Mouse (Mus musculus): ENCODE measurements around the gene Ushbp1. TPM values are rescaled to one million over a fixed set of nuclear protein-coding genes. Genes with fewer than 3 reads are reported as not detected.

Gene Ushbp1
- total and polyA plus RNA-seq, 3 experiments: 0.04 to 0.07 TPM; not detected in 1

DNA sequence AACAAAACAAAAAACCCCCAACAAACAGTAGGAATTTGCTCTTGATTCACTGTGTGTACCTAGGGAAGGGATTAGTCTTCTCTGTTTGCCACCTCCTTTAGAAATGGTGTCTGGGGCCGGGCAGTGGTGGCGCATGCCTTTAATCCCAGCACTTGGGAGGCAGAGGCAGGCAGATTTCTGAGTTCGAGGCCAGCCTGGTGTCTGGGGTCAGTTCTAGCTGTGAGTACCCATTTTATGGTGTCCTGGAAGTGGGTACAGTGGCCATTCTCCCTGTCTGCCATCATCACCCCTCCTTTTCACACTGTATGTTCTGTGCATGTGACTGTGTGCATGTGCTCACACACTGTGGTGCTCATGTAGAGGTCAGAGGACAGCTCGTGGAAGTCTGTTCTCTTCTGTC is 12.6 kb upstream of the Ushbp1 start:
- TF ChIP-seq ZNF384 (IDR thresholded peaks at IDR 0.05; ENCODE audit: low read depth, low read length) (no peak), SIN3A (IDR thresholded peaks at IDR 0.05; ENCODE audit: low read length) (no peak), GATA1 (IDR thresholded peaks at IDR 0.05; ENCODE audit: low read depth, low read length) (no peak), CTCF (IDR thresholded peaks at IDR 0.05 in 2 of 3, conservative IDR thresholded peaks at IDR 0.05 in 1 of 3; ENCODE audit: control insufficient read depth in 1 of 3, insufficient read depth in 1 of 3, low read depth in 2 of 3, low read length in 3 of 3, poor library complexity in 1 of 3, severe bottlenecking in 1 of 3) (no peak), MXI1 (IDR thresholded peaks at IDR 0.05; ENCODE audit: low read depth, low read length) (no peak), NRF1 (IDR thresholded peaks at IDR 0.05; ENCODE audit: insufficient read depth, low read depth, low read length, poor library complexity, severe bottlenecking) (no peak), ZKSCAN1 (IDR thresholded peaks at IDR 0.05; ENCODE audit: low read depth, low read length) (no peak)
- Histone ChIP-seq H3K9ac (ENCODE audit: control insufficient read depth, low read depth, low read length, poor library complexity, severe bottlenecking) (no peak overlapping the region), H3K27ac (ENCODE audit: control insufficient read depth, low read depth, low read length) (no peak overlapping the region), H3K4me1 (ENCODE audit: control insufficient read depth in 1 of 2, insufficient read depth in 2 of 2, low read length in 2 of 2) (peaks cover 0 to 22% of the 10 kb centered on the region in 2 experiments; a peak in 2 of 4 replicates), H3K79me2 (ENCODE audit: control insufficient read depth, insufficient read depth, low read length, poor library complexity) (peaks cover 26% of the 10 kb centered on the region), H3K9me3 (replicated peaks; ENCODE audit: insufficient read depth, low read length) (no peaks in the 10 kb centered on the region), H3K36me3 (ENCODE audit: control insufficient read depth in 1 of 2, insufficient read depth in 2 of 2, low read length in 2 of 2) (peaks cover 0 to 11% of the 10 kb centered on the region in 2 experiments; a peak in 2 of 4 replicates), H3K27me3 (ENCODE audit: control insufficient read depth in 1 of 2, insufficient read depth in 2 of 2, low read length in 2 of 2) (no peaks in the 10 kb centered on the region), H3K4me3 (ENCODE audit: control insufficient read depth in 1 of 2, insufficient read depth in 1 of 2, low read depth in 2 of 2, low read length in 2 of 2) (no peak overlapping the region)
- DNase-seq (ENCODE audit: low read depth, low spot score): no peak

DNA sequence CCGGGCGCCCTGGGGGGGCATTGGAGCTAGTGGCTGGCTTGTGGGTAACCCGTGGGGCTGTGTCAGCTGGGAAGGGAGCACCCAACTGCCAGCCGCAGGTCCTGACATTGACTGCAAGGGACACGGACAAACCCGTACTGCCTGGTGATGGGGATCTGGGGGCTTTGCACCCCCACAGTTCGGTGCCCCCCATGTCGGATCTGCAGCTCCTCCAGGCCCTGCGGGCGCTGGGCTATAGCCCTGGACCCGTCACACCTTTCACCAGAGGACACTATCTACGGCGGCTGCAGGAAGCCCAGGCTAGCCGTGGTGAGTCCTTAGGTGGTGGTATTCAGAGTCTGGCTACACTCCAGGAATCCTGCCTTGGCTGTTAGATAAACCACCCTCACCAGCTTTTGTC is 11.8 kb upstream of the Ushbp1 start:
- Histone ChIP-seq H3K27me3 (ENCODE audit: control insufficient read depth in 1 of 2, insufficient read depth in 2 of 2, low read length in 2 of 2) (no peaks in the 10 kb centered on the region), H3K79me2 (ENCODE audit: control insufficient read depth, insufficient read depth, low read length, poor library complexity) (peaks cover 26% of the 10 kb centered on the region), H3K36me3 (ENCODE audit: control insufficient read depth in 1 of 2, insufficient read depth in 2 of 2, low read length in 2 of 2) (peaks cover 0 to 11% of the 10 kb centered on the region in 2 experiments; a peak in 2 of 4 replicates), H3K9me3 (replicated peaks; ENCODE audit: insufficient read depth, low read length) (no peaks in the 10 kb centered on the region), H3K4me3 (ENCODE audit: control insufficient read depth in 1 of 2, insufficient read depth in 1 of 2, low read depth in 2 of 2, low read length in 2 of 2) (no peak overlapping the region), H3K4me1 (ENCODE audit: control insufficient read depth in 1 of 2, insufficient read depth in 2 of 2, low read length in 2 of 2) (peaks cover 0 to 22% of the 10 kb centered on the region in 2 experiments; a peak in 2 of 4 replicates), H3K27ac (ENCODE audit: control insufficient read depth, low read depth, low read length) (no peak overlapping the region), H3K9ac (ENCODE audit: control insufficient read depth, low read depth, low read length, poor library complexity, severe bottlenecking) (no peak overlapping the region)
- TF ChIP-seq ELF1 (IDR thresholded peaks at IDR 0.05; ENCODE audit: low read depth, low read length) (no peak), BHLHE40 (IDR thresholded peaks at IDR 0.05; ENCODE audit: borderline replicate concordance, low read depth, low read length) (no peak), GABPA (IDR thresholded peaks at IDR 0.05; ENCODE audit: low read depth, low read length) (no peak), MAZ (IDR thresholded peaks at IDR 0.05; ENCODE audit: low read depth, low read length) (no peak), CHD1 (IDR thresholded peaks at IDR 0.05; ENCODE audit: low read depth, low read length) (no peak), SIN3A (IDR thresholded peaks at IDR 0.05; ENCODE audit: low read length) (no peak), RAD21 (IDR thresholded peaks at IDR 0.05; ENCODE audit: low read depth, low read length) (no peak), ZKSCAN1 (IDR thresholded peaks at IDR 0.05; ENCODE audit: low read depth, low read length) (no peak), CTCF (IDR thresholded peaks at IDR 0.05 in 2 of 3, conservative IDR thresholded peaks at IDR 0.05 in 1 of 3; ENCODE audit: control insufficient read depth in 1 of 3, insufficient read depth in 1 of 3, low read depth in 2 of 3, low read length in 3 of 3, poor library complexity in 1 of 3, severe bottlenecking in 1 of 3) (no peak), UBTF (IDR thresholded peaks at IDR 0.05; ENCODE audit: borderline replicate concordance, insufficient read depth, low read depth, low read length) (no peak), RCOR1 (IDR thresholded peaks at IDR 0.05; ENCODE audit: low read depth, low read length) (no peak), NRF1 (IDR thresholded peaks at IDR 0.05; ENCODE audit: insufficient read depth, low read depth, low read length, poor library complexity, severe bottlenecking) (no peak), USF1 (IDR thresholded peaks at IDR 0.05; ENCODE audit: low read depth, low read length) (no peak), KAT2A (conservative IDR thresholded peaks at IDR 0.05; ENCODE audit: low read depth, low read length) (no peak), HCFC1 (IDR thresholded peaks at IDR 0.05; ENCODE audit: low read depth, low read length) (no peak), JUND (IDR thresholded peaks at IDR 0.05; ENCODE audit: low read depth, low read length) (no peak), POLR2AphosphoS2 (IDR thresholded peaks at IDR 0.05; ENCODE audit: low read length) (no peak), EP300 (IDR thresholded peaks at IDR 0.05; ENCODE audit: low read depth in 1 of 2, low read length in 2 of 2) (no peak), MXI1 (IDR thresholded peaks at IDR 0.05; ENCODE audit: low read depth, low read length) (no peak)
- DNase-seq (ENCODE audit: low read depth, low spot score): no peak

Data from MEL (cell line).